Mouse (Mus musculus) CD4-positive, CD25-positive, alpha-beta regulatory T cell, adult 4 months (primary cell): ENCODE data around the gene Itga6. TPM values are rescaled to one million over a fixed set of nuclear protein-coding genes. Genes with fewer than 3 reads are reported as not detected.

Source experiments
- ATAC-seq: one replicate; pipeline ENCODE4 v1.8.0; 2017
- polyA plus RNA-seq, 2 experiments: library from polyadenylated mRNA; unstranded; fragments of 100-300 nt; shearing (Covaris generic); gene quantifications; one replicate each; pipeline ENCODE4 v1.2.1; 2017

Gene Itga6
- polyA plus RNA-seq, 2 experiments from 2014 or later = 49.6 to 77.1 TPM

GRCm38 (mm10) chr2:71863531-71864173, 118.2 kb downstream of the Itga6 start:
- peak; percentile 65 for ATAC-seq

DNA sequence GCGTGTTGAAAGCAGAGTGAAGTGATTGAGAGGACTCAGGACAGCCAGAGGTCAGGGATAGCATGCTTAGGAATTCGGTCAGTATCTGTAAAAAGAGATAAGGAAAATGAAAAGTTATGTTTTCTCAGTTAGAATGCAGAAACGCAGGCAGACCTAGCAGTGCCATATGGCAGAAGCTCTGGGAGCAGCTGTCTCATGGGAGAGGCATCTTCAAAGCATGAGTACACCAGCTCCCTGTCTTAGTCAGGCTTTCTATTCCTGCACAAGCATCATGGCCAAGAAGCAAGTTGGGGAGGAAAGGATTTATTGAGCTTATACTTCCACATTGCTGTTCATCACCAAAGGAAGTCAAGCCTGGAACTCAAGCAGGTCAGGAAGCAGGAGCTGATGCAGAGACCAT, 119.6 kb downstream of the Itga6 start:
- no peak for ATAC-seq

DNA sequence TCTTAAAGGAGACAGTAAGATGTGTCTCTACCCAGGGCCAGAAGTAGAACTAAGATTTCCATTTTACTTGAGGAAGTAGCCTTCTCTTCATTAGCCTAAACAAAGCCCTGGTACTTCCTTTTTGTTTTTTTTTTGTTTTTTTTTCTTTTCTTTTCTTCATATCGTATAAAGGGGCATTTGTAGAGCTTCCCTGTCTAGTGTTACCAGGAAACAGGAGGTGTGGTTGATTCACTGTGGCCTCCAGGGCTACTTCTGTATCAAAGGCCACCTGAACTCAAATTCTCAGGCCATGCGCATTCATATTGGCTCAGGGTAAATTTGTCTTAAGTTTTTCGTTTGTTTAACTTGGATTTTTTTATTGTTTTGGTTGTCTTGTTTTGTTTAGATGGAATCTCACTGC, 120.5 kb downstream of the Itga6 start:
- no peak for ATAC-seq

GRCm38 (mm10) chr2:71866565-71866964, 121.1 kb downstream of the Itga6 start:
- peak; percentile 88 for ATAC-seq

DNA sequence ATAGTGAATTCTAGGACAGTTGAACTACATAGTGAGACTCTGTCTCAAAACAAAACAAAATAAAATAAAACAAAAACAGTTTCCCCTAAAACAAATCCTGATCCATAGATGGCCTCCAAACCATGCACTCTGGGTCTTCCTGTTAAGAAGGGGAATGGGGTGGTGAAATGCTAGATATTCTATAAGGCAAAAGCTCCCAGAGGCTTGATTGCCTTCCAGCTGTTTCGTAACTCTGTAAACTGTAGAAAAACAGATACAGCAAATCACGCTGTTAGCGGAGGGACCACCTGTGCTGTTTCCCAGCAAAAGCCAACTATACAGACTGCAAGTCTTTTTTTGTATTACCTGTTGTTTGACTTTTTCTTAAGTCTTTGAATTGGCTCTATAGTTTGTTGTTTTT, 121.6 kb downstream of the Itga6 start:
- no peak for ATAC-seq

- no peak for ATAC-seq
These were observed 122.1 kb downstream of the Itga6 start for GRCm38 (mm10) chr2:71867480-71867879.

GRCm38 (mm10) chr2:71868256-71868655, 122.8 kb downstream of the Itga6 start:
- ATAC-seq = no peak

- no peak for ATAC-seq
These were observed 126.7 kb downstream of the Itga6 start for GRCm38 (mm10) chr2:71872141-71872540.

GRCm38 (mm10) chr2:71872801-71873443, 127.5 kb downstream of the Itga6 start, which contains the start of gene Pdk1:
TSS of gene Pdk1 (plus strand) at chr2:71873224.
- ATAC-seq = peak; percentile 90

- peak; percentile 34 for ATAC-seq
These were observed 128.3 kb downstream of the Itga6 start for GRCm38 (mm10) chr2:71873474-71874322.

GRCm38 (mm10) chr2:71874422-71874821, 129.0 kb downstream of the Itga6 start:
- ATAC-seq = no peak

DNA sequence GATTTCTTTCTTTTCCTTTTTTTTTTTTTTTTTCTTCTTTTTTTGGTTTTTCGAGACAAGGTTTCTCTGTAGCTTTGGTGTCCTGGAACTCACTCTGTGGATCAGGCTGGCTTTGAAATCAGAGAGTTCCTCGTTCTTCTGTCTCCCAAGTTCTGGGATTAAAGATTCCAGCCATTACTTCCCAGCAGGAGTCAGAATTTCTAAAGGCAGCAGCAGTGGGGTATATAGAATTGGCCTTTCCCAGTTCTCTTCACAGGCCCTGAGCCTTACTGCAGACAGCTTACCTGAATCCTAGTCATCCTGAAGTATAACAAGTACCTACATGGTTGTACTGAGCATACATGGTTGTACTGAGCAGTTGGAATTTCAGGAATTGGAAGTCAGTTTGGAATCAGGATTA, 129.4 kb downstream of the Itga6 start:
- no peak for ATAC-seq

- no peak for ATAC-seq
These were observed 132.4 kb downstream of the Itga6 start for GRCm38 (mm10) chr2:71877865-71878264.

- no peak for ATAC-seq
These were observed 133.0 kb downstream of the Itga6 start for GRCm38 (mm10) chr2:71878441-71878840.

DNA sequence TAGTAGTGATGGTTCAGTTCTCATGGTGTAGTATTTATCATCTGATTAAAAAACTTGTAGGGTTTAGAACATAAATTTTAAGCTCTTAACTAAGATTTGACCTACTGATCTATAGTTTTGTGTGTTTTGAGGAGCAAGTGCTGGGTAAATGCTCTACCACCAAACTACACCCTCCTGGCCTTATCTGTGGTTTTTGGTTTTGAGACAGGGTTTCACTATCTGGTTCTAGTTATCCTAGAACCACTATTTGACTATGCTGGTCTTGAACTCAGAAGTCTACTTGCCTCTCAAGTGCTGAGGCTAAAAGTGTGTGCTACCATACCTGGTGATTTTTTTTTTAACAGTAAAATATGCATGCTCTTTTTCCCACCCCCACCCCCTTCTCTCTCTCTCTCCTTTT, 133.5 kb downstream of the Itga6 start:
- no peak for ATAC-seq

DNA sequence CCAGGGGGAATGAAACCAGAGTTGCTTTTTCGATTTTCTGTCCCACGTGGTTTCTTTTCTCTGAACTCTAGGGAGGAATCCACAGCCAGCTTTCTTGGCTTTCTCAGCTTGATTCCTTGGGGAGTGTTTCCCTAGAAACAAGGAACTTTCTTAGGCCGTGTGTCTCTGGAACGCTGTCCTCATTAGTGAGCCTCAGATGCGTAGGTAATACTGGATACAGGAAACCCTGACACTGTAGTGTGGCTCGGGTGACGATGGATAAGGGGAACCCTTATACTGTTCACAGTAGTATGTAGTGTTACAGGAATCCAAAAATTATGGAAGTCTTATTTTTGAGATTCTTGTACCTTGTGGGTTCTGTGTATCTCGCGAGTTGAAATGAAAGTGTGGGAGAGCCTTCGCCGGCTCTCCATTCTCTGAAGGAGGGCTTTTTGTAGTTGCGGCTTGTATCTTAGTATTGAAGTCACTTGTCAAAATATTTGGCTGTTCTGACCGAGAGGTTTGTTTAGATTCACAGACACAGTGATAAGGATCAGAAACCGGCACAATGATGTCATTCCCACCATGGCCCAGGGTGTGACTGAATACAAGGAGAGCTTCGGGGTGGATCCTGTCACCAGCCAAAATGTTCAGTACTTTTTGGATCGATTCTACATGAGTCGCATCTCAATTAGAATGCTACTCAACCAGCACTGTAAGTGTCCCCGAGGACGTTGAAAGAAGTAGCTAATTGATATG, 137.7 kb downstream of the Itga6 start:
- no peak for ATAC-seq

DNA sequence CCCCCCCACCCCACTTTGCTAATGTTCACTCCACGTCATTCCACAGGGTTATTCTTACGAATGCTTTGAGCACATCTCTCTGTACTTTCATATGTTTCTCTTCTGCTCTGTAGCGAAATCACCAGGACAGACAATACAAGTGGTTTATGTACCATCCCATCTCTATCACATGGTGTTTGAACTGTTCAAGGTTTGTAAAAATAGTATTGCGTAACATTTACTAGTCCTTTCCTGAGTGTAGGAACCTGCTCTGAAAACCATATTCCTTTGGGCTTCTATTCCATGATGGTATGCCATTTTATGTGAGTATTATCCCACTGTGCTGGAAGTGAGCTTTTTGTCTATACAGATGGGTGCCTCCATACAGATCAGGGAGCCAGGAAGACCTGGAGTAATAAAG, 141.9 kb downstream of the Itga6 start:
- no peak for ATAC-seq

DNA sequence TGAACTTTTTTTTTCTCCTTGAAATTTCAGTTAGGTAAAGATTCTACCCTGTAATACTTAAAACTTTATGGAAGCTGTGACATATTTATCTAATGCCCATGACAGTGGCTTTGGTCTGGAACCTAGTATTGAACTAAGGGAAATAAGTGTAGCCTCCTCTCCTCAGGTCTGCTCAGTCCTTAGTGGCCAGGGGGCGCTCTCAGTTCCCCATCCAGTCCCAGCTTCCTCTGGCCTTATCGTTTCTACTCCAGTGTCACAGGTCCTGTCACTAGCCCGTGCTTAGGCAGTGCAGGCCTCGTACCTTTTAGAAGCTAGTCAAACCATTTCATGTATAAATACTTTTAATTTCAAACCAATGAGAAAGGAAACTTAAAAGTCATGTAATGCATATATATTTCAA, 143.0 kb downstream of the Itga6 start:
- no peak for ATAC-seq

- ATAC-seq = no peak
These were observed 146.1 kb downstream of the Itga6 start for GRCm38 (mm10) chr2:71891536-71891935.

GRCm38 (mm10) chr2:71892741-71893349, 147.4 kb downstream of the Itga6 start:
- ATAC-seq = no peak

GRCm38 (mm10) chr2:71895596-71896286, 150.3 kb downstream of the Itga6 start:
- ATAC-seq = no peak

GRCm38 (mm10) chr2:71897420-71897819, 152.0 kb downstream of the Itga6 start:
- no peak for ATAC-seq
